Mouse (Mus musculus): ENCODE measurements at regions not wholly inside any gene's neighbourhood (a gene's known extent, or its start where the extent isn't known, plus 50 kb on each side); places are given as distances from the start of the nearest gene placed in this dataset.

GRCm38 (mm10) chr17:50397324-50397723, 103.9 kb upstream of the Dazl start:
- TF ChIP-seq CTCF (IDR thresholded peaks at IDR 0.05) (no peak), EP300 (IDR thresholded peaks at IDR 0.05) (no peak)
